Mouse (Mus musculus): Measurements from ENCODE around the gene Pacsin2.

The Pacsin2 gene

GRCm38 (mm10) chr15:83345898-83346529 is 118.4 kb downstream of the Pacsin2 start:
- ATAC-seq (ENCODE audit: insufficient number of reproducible peaks, low FRiP score, low TSS enrichment), result no peak

- ATAC-seq (ENCODE audit: insufficient number of reproducible peaks, low FRiP score, low TSS enrichment), result no peak
Observed at GRCm38 (mm10) chr15:83344956-83345355, 119.5 kb downstream of the Pacsin2 start.

GRCm38 (mm10) chr15:83344157-83344556 is 120.2 kb downstream of the Pacsin2 start:
- ATAC-seq (ENCODE audit: insufficient number of reproducible peaks, low FRiP score, low TSS enrichment), result no peak

- no peak for ATAC-seq (ENCODE audit: insufficient number of reproducible peaks, low FRiP score, low TSS enrichment)
Observed at GRCm38 (mm10) chr15:83338908-83339307, 125.5 kb downstream of the Pacsin2 start.

GRCm38 (mm10) chr15:83337903-83338870 is 126.2 kb downstream of the Pacsin2 start:
- no peak for ATAC-seq (ENCODE audit: insufficient number of reproducible peaks, low FRiP score, low TSS enrichment)

GRCm38 (mm10) chr15:83332373-83332772 is 132.0 kb downstream of the Pacsin2 start:
- no peak for ATAC-seq (ENCODE audit: insufficient number of reproducible peaks, low FRiP score, low TSS enrichment)

GRCm38 (mm10) chr15:83328952-83329351 is 135.5 kb downstream of the Pacsin2 start:
- no peak for ATAC-seq (ENCODE audit: insufficient number of reproducible peaks, low FRiP score, low TSS enrichment)
